Mouse (Mus musculus) heart, embryonic 15.5 days (tissue): ENCODE data around the gene Zfand2b. TPM values are rescaled to one million over a fixed set of nuclear protein-coding genes. Genes with fewer than 3 reads are reported as not detected.

Experiments used
- ATAC-seq: fragments of 200-750 bp; cut with Nextera tagmentation; replicated peaks from 2 replicates; pipeline ENCODE4 v1.8.0; 2017; ENCODE audit warnings: low read depth, moderate TSS enrichment; ENCODE audit not compliant: insufficient number of reproducible peaks, insufficient read depth, low FRiP score
- H3K27ac ChIP-seq: fragments of 300-500 bp; sonication (generic); 2 replicates; pipeline ENCODE4 v1.5.1; 2015; ENCODE audit warnings: mild to moderate bottlenecking, inconsistent platforms
- H3K27me3 ChIP-seq: fragments of 300-500 bp; sonication (generic); 2 replicates; pipeline ENCODE4 v1.6.1; 2015; ENCODE audit warnings: inconsistent platforms
- H3K36me3 ChIP-seq: fragments of 300-500 bp; sonication (generic); 2 replicates; pipeline ENCODE4 v1.6.1; 2015; ENCODE audit warnings: mild to moderate bottlenecking, inconsistent platforms
- H3K4me1 ChIP-seq: fragments of 300-500 bp; sonication (generic); replicated peaks from 2 replicates; pipeline ENCODE4 v1.6.1; 2015; ENCODE audit warnings: inconsistent platforms
- H3K4me2 ChIP-seq: fragments of 300-500 bp; sonication (generic); 2 replicates; pipeline ENCODE4 v1.6.1; 2015; ENCODE audit warnings: inconsistent platforms, mild to moderate bottlenecking, moderate library complexity
- H3K4me3 ChIP-seq: fragments of 300-500 bp; sonication (generic); 2 replicates; pipeline ENCODE4 v1.5.1; 2015; ENCODE audit warnings: mild to moderate bottlenecking, inconsistent platforms
- H3K9ac ChIP-seq: fragments of 300-500 bp; sonication (generic); 2 replicates; pipeline ENCODE4 v1.6.1; 2015; ENCODE audit warnings: mild to moderate bottlenecking, inconsistent platforms
- H3K9me3 ChIP-seq: fragments of 300-500 bp; sonication (generic); replicated peaks from 2 replicates; pipeline ENCODE4 v1.6.1; 2016; ENCODE audit warnings: inconsistent platforms
- WGBS: fragments of 180-500 bp; shearing (Covaris S2); methylation state at CpG from one replicate; pipeline ENCODE4 v1.1.7; 2015; ENCODE audit warnings: mixed read lengths; 5-methylcytosine and 5-hydroxymethylcytosine counted together
- polyA plus RNA-seq: library from polyadenylated mRNA; unstranded; fragments of >200 nt; fragmentation: Nextera tagmentation; extraction: Ambion mirVana; gene quantifications from 2 replicates; pipeline ENCODE4 v1.2.1, GENCODE M21; 2015

Gene Zfand2b
- polyA plus RNA-seq, 1 experiment from 2014 or later: 26.5 TPM

- Histone ChIP-seq H3K4me3 (peak overlapping the region; percentile 76), H3K4me2 (peak overlapping the region; percentile 99), H3K27me3 (no peaks in the 10 kb centered on the region), H3K36me3 (peaks cover 36% of the 10 kb centered on the region), H3K27ac (peak overlapping the region; percentile 38), H3K9me3 (no peaks in the 10 kb centered on the region), H3K4me1 (peaks cover 14% of the 10 kb centered on the region), H3K9ac (peak overlapping the region; percentile 60)
- 6% methylated on average over 23 of the region's 23 CpGs for WGBS
- ATAC-seq: peak; percentile 37
These were observed 11.1 kb downstream of the Zfand2b start for GRCm38 (mm10) chr1:75179334-75180104.

- peaks cover 42% of the 10 kb centered on the region for H3K36me3 ChIP-seq
These were observed 11.7 kb downstream of the Zfand2b start, which contains the start of gene Abcb6 for GRCm38 (mm10) chr1:75180105-75180590. Abcb6 (minus strand) TSS chr1:75180392.

GRCm38 (mm10) chr1:75180741-75181140 lies 12.3 kb downstream of the Zfand2b start:
- no peak for ATAC-seq
- peak overlapping the region; percentile 76; the same call in 1 of the 2 replicates for H3K4me3 ChIP-seq
- peaks cover 43% of the 10 kb centered on the region for H3K36me3 ChIP-seq
- 34% methylated on average over 7 of the region's 7 CpGs for WGBS
- H3K4me1 ChIP-seq: peaks cover 14% of the 10 kb centered on the region
- peak overlapping the region; percentile 99 for H3K4me2 ChIP-seq
- H3K9me3 ChIP-seq: no peaks in the 10 kb centered on the region
- no peak overlapping the region for H3K27ac ChIP-seq
- no peak overlapping the region for H3K9ac ChIP-seq
- H3K27me3 ChIP-seq: no peaks in the 10 kb centered on the region

More at GRCm38 (mm10) chr1:75180105-75180590, 11.7 kb downstream of the Zfand2b start, which contains the start of gene Abcb6:
- WGBS: under 1% methylated on average over 31 of the region's 31 CpGs
- peak within 1 kb of the TSS; percentile 99 for H3K4me2 ChIP-seq
- no peaks in the 10 kb centered on the region for H3K9me3 ChIP-seq
- H3K27me3 ChIP-seq: no peaks in the 10 kb centered on the region
- ATAC-seq: peak; percentile 86
- H3K9ac ChIP-seq: peak within 1 kb of the TSS; percentile 60
- H3K4me3 ChIP-seq: peak within 1 kb of the TSS; percentile 76
- H3K27ac ChIP-seq: peak within 1 kb of the TSS; percentile 38
- H3K4me1 ChIP-seq: peaks cover 14% of the 10 kb centered on the region

- no peaks in the 10 kb centered on the region for H3K9me3 ChIP-seq
- H3K27ac ChIP-seq: no peak overlapping the region
- peaks cover 14% of the 10 kb centered on the region for H3K4me1 ChIP-seq
- H3K4me3 ChIP-seq: no peak overlapping the region
- no peak for ATAC-seq
- H3K36me3 ChIP-seq: peaks cover 48% of the 10 kb centered on the region
- WGBS: 79% methylated on average over 4 of the region's 4 CpGs
- H3K27me3 ChIP-seq: no peaks in the 10 kb centered on the region
- no peak overlapping the region for H3K4me2 ChIP-seq
- no peak overlapping the region for H3K9ac ChIP-seq
These were observed 13.0 kb downstream of the Zfand2b start for GRCm38 (mm10) chr1:75181377-75181870.

GRCm38 (mm10) chr1:75182160-75182559 lies 13.7 kb downstream of the Zfand2b start:
- 64% methylated on average over 4 of the region's 4 CpGs for WGBS

GRCm38 (mm10) chr1:75185495-75185894 lies 17.0 kb downstream of the Zfand2b start:
- WGBS: 89% methylated on average over 11 of the region's 11 CpGs
- Histone ChIP-seq H3K4me3 (no peak overlapping the region), H3K9me3 (no peaks in the 10 kb centered on the region), H3K36me3 (peaks cover 57% of the 10 kb centered on the region), H3K27me3 (no peaks in the 10 kb centered on the region), H3K9ac (no peak overlapping the region), H3K4me2 (no peak overlapping the region), H3K4me1 (peaks cover 8% of the 10 kb centered on the region), H3K27ac (no peak overlapping the region)
- no peak for ATAC-seq

More at GRCm38 (mm10) chr1:75182160-75182559, 13.7 kb downstream of the Zfand2b start:
- Histone ChIP-seq H3K4me3 (no peak overlapping the region), H3K4me2 (no peak overlapping the region), H3K27ac (no peak overlapping the region), H3K9ac (no peak overlapping the region), H3K4me1 (peaks cover 14% of the 10 kb centered on the region), H3K27me3 (no peaks in the 10 kb centered on the region), H3K36me3 (peaks cover 50% of the 10 kb centered on the region), H3K9me3 (no peaks in the 10 kb centered on the region)
- no peak for ATAC-seq

- no peaks in the 10 kb centered on the region for H3K9me3 ChIP-seq
- peaks cover 50% of the 10 kb centered on the region for H3K36me3 ChIP-seq
- peaks cover 13% of the 10 kb centered on the region for H3K4me1 ChIP-seq
- no peak overlapping the region for H3K27ac ChIP-seq
- H3K27me3 ChIP-seq: no peaks in the 10 kb centered on the region
- H3K9ac ChIP-seq: no peak overlapping the region
- no peak for ATAC-seq
- no peak overlapping the region for H3K4me2 ChIP-seq
- no peak overlapping the region for H3K4me3 ChIP-seq
These were observed 18.7 kb downstream of the Zfand2b start for GRCm38 (mm10) chr1:75187126-75187525.

- Histone ChIP-seq H3K9me3 (no peaks in the 10 kb centered on the region), H3K27ac (no peak overlapping the region), H3K4me1 (peaks cover 15% of the 10 kb centered on the region), H3K4me2 (no peak overlapping the region), H3K27me3 (no peaks in the 10 kb centered on the region), H3K36me3 (peaks cover 41% of the 10 kb centered on the region), H3K9ac (no peak overlapping the region), H3K4me3 (no peak overlapping the region)
- WGBS: 74% methylated on average over 2 of the region's 2 CpGs
- ATAC-seq: no peak
These were observed 19.6 kb downstream of the Zfand2b start for GRCm38 (mm10) chr1:75187914-75188483.

GRCm38 (mm10) chr1:75190577-75190976 lies 22.1 kb downstream of the Zfand2b start:
- WGBS: 52% methylated on average over 2 of the region's 2 CpGs
- ATAC-seq: no peak

GRCm38 (mm10) chr1:75191258-75191621 lies 22.8 kb downstream of the Zfand2b start:
- Histone ChIP-seq H3K4me3 (peak overlapping the region; percentile 83), H3K27ac (peak overlapping the region; percentile 89), H3K9me3 (no peaks in the 10 kb centered on the region), H3K4me2 (peak overlapping the region; percentile 76), H3K9ac (peak overlapping the region; percentile 80), H3K27me3 (no peaks in the 10 kb centered on the region), H3K4me1 (peaks cover 23% of the 10 kb centered on the region), H3K36me3 (peaks cover 35% of the 10 kb centered on the region)
- no peak for ATAC-seq
- WGBS: 42% methylated on average over 5 of the region's 5 CpGs

More at GRCm38 (mm10) chr1:75190577-75190976, 22.1 kb downstream of the Zfand2b start:
- Histone ChIP-seq H3K4me1 (peaks cover 23% of the 10 kb centered on the region), H3K27ac (no peak overlapping the region), H3K4me2 (peak overlapping the region; percentile 76), H3K9ac (peak overlapping the region; percentile 80), H3K4me3 (peak overlapping the region; percentile 83), H3K9me3 (no peaks in the 10 kb centered on the region), H3K27me3 (no peaks in the 10 kb centered on the region), H3K36me3 (peaks cover 35% of the 10 kb centered on the region)

GRCm38 (mm10) chr1:75191622-75192402 lies 23.4 kb downstream of the Zfand2b start, which contains the start of the genes Ankzf1 and Atg9a:
Ankzf1 (plus strand) TSS chr1:75192151.
Atg9a (minus strand) TSS chr1:75192196.
- H3K36me3 ChIP-seq: peaks cover 34% of the 10 kb centered on the region
- H3K9ac ChIP-seq: peak within 1 kb of the TSS; percentile 80
- H3K9me3 ChIP-seq: no peaks in the 10 kb centered on the region
- H3K27ac ChIP-seq: peak within 1 kb of the TSS; percentile 90
- no peaks in the 10 kb centered on the region for H3K27me3 ChIP-seq
- H3K4me1 ChIP-seq: peaks cover 23% of the 10 kb centered on the region
- ATAC-seq: peak; percentile 99
- H3K4me2 ChIP-seq: peak within 1 kb of the TSS; percentile 76
- under 1% methylated on average over 56 of the region's 56 CpGs for WGBS
- H3K4me3 ChIP-seq: peak within 1 kb of the TSS; percentile 83
